Mouse (Mus musculus) MEL (cell line): ENCODE results near the gene Serp2. TPM values are rescaled to one million over a fixed set of nuclear protein-coding genes. Genes with fewer than 3 reads are reported as not detected.

ENCODE experiments used
- DNase-seq: peaks from one replicate; pipeline ENCODE4 v3.0.0; 2011; ENCODE audit warnings: low read depth, low spot score
- H3K27ac ChIP-seq: 2 replicates; pipeline ENCODE4 v1.5.1; 2012; ENCODE audit warnings: low read depth, mild to moderate bottlenecking, control low read depth, low read length, moderate library complexity; ENCODE audit not compliant: control insufficient read depth
- H3K27me3 ChIP-seq, 2 experiments: fragments of 150-350 bp in 1 of 2; sonication (generic) in 1 of 2; 2 replicates each; pipeline ENCODE4 v1.6.1; 2012; ENCODE audit warnings: low read length in 2 of 2, mild to moderate bottlenecking in 2 of 2, improper control_type of control experiment in 1 of 2, moderate library complexity in 1 of 2; ENCODE audit not compliant: insufficient read depth in 2 of 2, control insufficient read depth in 1 of 2
- H3K36me3 ChIP-seq, 2 experiments: 2 replicates each; pipeline ENCODE4 v1.6.1; 2012 to 2014; ENCODE audit warnings: low read length in 2 of 2, improper control_type of control experiment in 1 of 2, inconsistent platforms in 1 of 2, mild to moderate bottlenecking in 1 of 2; ENCODE audit not compliant: insufficient read depth in 2 of 2, control insufficient read depth in 1 of 2
- H3K4me1 ChIP-seq, 2 experiments: fragments of 150-350 bp in 1 of 2; sonication (generic) in 1 of 2; 2 replicates each; pipeline ENCODE4 v1.6.1; 2012; ENCODE audit warnings: low read length in 2 of 2, improper control_type of control experiment in 1 of 2, mild to moderate bottlenecking in 1 of 2; ENCODE audit not compliant: insufficient read depth in 2 of 2, control insufficient read depth in 1 of 2
- H3K4me3 ChIP-seq, 2 experiments: fragments of 150-350 bp in 1 of 2; sonication (generic) in 1 of 2; 2 replicates each; pipeline ENCODE4 v1.5.1; 2012; ENCODE audit warnings: low read depth in 2 of 2, low read length in 2 of 2, mild to moderate bottlenecking in 2 of 2, moderate library complexity in 2 of 2, control low read depth in 1 of 2, improper control_type of control experiment in 1 of 2; ENCODE audit not compliant: control insufficient read depth in 1 of 2, insufficient read depth in 1 of 2
- H3K79me2 ChIP-seq: 2 replicates; pipeline ENCODE4 v1.6.1; 2012; ENCODE audit warnings: mild to moderate bottlenecking, low read length, moderate library complexity; ENCODE audit not compliant: control insufficient read depth, poor library complexity, insufficient read depth
- H3K9ac ChIP-seq: 2 replicates; pipeline ENCODE4 v1.6.1; 2012; ENCODE audit warnings: low read depth, mild to moderate bottlenecking, control low read depth, low read length, moderate library complexity; ENCODE audit not compliant: control insufficient read depth, poor library complexity, severe bottlenecking
- H3K9me3 ChIP-seq: fragments of 150-350 bp; sonication (generic); replicated peaks from 2 replicates; pipeline ENCODE4 v1.6.1; 2012; ENCODE audit warnings: mild to moderate bottlenecking, low read length, improper control_type of control experiment, moderate library complexity; ENCODE audit not compliant: insufficient read depth
- ELF1 ChIP-seq: IDR thresholded peaks from 2 replicates; pipeline ENCODE4 v1.6.1; 2014; ENCODE audit warnings: low read depth, mild to moderate bottlenecking, inconsistent platforms, low read length, improper control_type of control experiment, moderate library complexity
- EP300 ChIP-seq, 2 experiments: IDR thresholded peaks; 2 replicates each; pipeline ENCODE4 v1.6.1; 2011; ENCODE audit warnings: improper control_type of control experiment in 2 of 2, low read length in 2 of 2, low read depth in 1 of 2, mild to moderate bottlenecking in 1 of 2
- ETS1 ChIP-seq: IDR thresholded peaks from 2 replicates; pipeline ENCODE4 v1.6.1; 2012; ENCODE audit warnings: low read depth, mild to moderate bottlenecking, inconsistent platforms, low read length, improper control_type of control experiment, moderate library complexity
- GATA1 ChIP-seq: IDR thresholded peaks from 2 replicates; pipeline ENCODE4 v1.6.1; 2011; ENCODE audit warnings: low read depth, low read length, improper control_type of control experiment
- JUND ChIP-seq: IDR thresholded peaks from 2 replicates; pipeline ENCODE4 v1.6.1; 2011; ENCODE audit warnings: low read depth, mild to moderate bottlenecking, improper control_type of control experiment, low read length
- KAT2A ChIP-seq: conservative IDR thresholded peaks from 2 replicates; pipeline ENCODE4 v1.6.1; 2012; ENCODE audit warnings: low read depth, low read length, improper control_type of control experiment, inconsistent platforms
- MYC ChIP-seq: IDR thresholded peaks from 2 replicates; pipeline ENCODE4 v1.6.1; 2011; ENCODE audit warnings: low read depth, mild to moderate bottlenecking, low read length, improper control_type of control experiment, moderate library complexity
- NELFE ChIP-seq: IDR thresholded peaks from 2 replicates; pipeline ENCODE4 v1.6.1; 2011; ENCODE audit warnings: low read depth, low read length, improper control_type of control experiment
- NRF1 ChIP-seq: IDR thresholded peaks from 2 replicates; pipeline ENCODE4 v1.6.1; 2014; ENCODE audit warnings: low read depth, mild to moderate bottlenecking, inconsistent platforms, low read length, improper control_type of control experiment, moderate library complexity; ENCODE audit not compliant: poor library complexity, insufficient read depth, severe bottlenecking
- POLR2AphosphoS5 ChIP-seq: IDR thresholded peaks from 2 replicates; pipeline ENCODE4 v1.6.1; 2012; ENCODE audit warnings: low read depth, borderline replicate concordance, mild to moderate bottlenecking, inconsistent platforms, low read length, moderate library complexity, mixed read lengths
- RAD21 ChIP-seq: IDR thresholded peaks from 2 replicates; pipeline ENCODE4 v1.6.1; 2011; ENCODE audit warnings: mild to moderate bottlenecking, low read depth, low read length, improper control_type of control experiment
- RCOR1 ChIP-seq: IDR thresholded peaks from 2 replicates; pipeline ENCODE4 v1.6.1; 2012; ENCODE audit warnings: low read depth, mild to moderate bottlenecking, inconsistent platforms, low read length, improper control_type of control experiment
- SMC3 ChIP-seq: IDR thresholded peaks from 2 replicates; pipeline ENCODE4 v1.6.1; 2011; ENCODE audit warnings: low read depth, low read length, improper control_type of control experiment
- TAL1 ChIP-seq: IDR thresholded peaks from 2 replicates; pipeline ENCODE4 v1.6.1; 2012; ENCODE audit warnings: mild to moderate bottlenecking, inconsistent platforms, low read length, moderate library complexity, mixed read lengths
- TBP ChIP-seq: IDR thresholded peaks from 2 replicates; pipeline ENCODE4 v1.8.0; 2011; ENCODE audit warnings: low read depth, low read length, improper control_type of control experiment
- ZC3H11A ChIP-seq: IDR thresholded peaks from 2 replicates; pipeline ENCODE4 v1.6.1; 2012; ENCODE audit warnings: low read depth, mild to moderate bottlenecking, inconsistent platforms, low read length, improper control_type of control experiment
- ZMIZ1 ChIP-seq: IDR thresholded peaks from 2 replicates; pipeline ENCODE4 v1.6.1; 2012; ENCODE audit warnings: low read depth, mild to moderate bottlenecking, inconsistent platforms, low read length, improper control_type of control experiment, moderate library complexity
- polyA plus RNA-seq, 2 experiments: library from polyadenylated mRNA; stranded (reverse) in 1 of 2; unstranded in 1 of 2; fragments of >175 nt in 1 of 2; fragments of >200 nt in 1 of 2; gene quantifications; 2 replicates each; pipeline versions ENCODE4 v1.2.1 to v1.2.4; 2012; ENCODE audit warnings: low replicate concordance in 2 of 2, low read depth in 1 of 2; ENCODE audit not compliant: insufficient read length in 2 of 2, insufficient read depth in 1 of 2, missing spikeins in 1 of 2
- total RNA-seq: library from RNA; depleted of rRNA; stranded (reverse); fragments of 300-350 nt; gene quantifications from 2 replicates; pipeline ENCODE4 v1.2.3, GENCODE M21; 2012

Serp2 gene
- total and polyA plus RNA-seq, 3 experiments: 0.42 to 0.56 TPM; not detected in 1

- peaks cover 5 to 25% of the 10 kb centered on the region in 2 experiments for H3K4me1 ChIP-seq
- no peak overlapping the region for H3K4me3 ChIP-seq
- no peaks in the 10 kb centered on the region for H3K27me3 ChIP-seq
- no peaks in the 10 kb centered on the region for H3K79me2 ChIP-seq
- no peak overlapping the region for H3K27ac ChIP-seq
- DNase-seq: no peak
- no peaks in the 10 kb centered on the region for H3K9me3 ChIP-seq
- TF ChIP-seq NELFE (no peak), JUND (no peak), POLR2AphosphoS5 (no peak)
- no peak overlapping the region for H3K9ac ChIP-seq
- H3K36me3 ChIP-seq: peaks cover 0 to 9% of the 10 kb centered on the region in 2 experiments; a peak in 2 of 4 replicates
These were observed 37.0 kb upstream of the Serp2 start for GRCm38 (mm10) chr14:76593630-76594193.

DNA sequence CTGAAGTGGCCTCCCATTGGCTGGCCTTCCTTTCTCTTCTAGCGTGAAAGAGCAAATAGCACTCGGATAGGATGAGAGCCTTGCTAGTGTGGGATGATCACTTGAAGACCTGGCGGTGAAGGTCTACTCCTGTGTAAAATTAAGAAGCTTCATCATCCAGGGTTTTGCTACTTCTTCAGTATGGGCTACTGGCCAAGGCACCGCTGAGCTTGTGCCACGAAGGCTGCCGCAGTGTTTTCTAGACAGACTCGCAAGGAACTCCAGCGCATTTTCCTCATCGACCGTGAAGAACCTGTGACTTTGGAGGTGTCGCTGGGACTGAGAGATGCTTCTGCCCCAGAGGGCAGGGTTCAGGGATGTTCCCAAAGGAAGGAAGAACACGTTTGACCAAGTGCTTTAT is 36.0 kb upstream of the Serp2 start:
- H3K4me3 ChIP-seq: no peak overlapping the region
- no peak overlapping the region for H3K9ac ChIP-seq
- TF ChIP-seq RCOR1: no peak
- no peak for TF ChIP-seq TBP
- TF ChIP-seq SMC3: no peak
- TF ChIP-seq ETS1: no peak
- TF ChIP-seq NRF1: no peak
- TF ChIP-seq JUND: no peak
- TF ChIP-seq RAD21: no peak
- TF ChIP-seq MYC: no peak
- no peak for TF ChIP-seq EP300 (IDR thresholded peaks at IDR 0.05; ENCODE audit: low read depth in 1 of 2, low read length in 2 of 2)
- TF ChIP-seq ZC3H11A: no peak
- no peak for TF ChIP-seq ELF1
- no peak for TF ChIP-seq ZMIZ1
- no peaks in the 10 kb centered on the region for H3K27me3 ChIP-seq
- no peaks in the 10 kb centered on the region for H3K79me2 ChIP-seq
- H3K36me3 ChIP-seq: peaks cover 0 to 9% of the 10 kb centered on the region in 2 experiments; a peak in 2 of 4 replicates
- DNase-seq: no peak
- peaks cover 5 to 17% of the 10 kb centered on the region in 2 experiments for H3K4me1 ChIP-seq
- no peak overlapping the region for H3K27ac ChIP-seq
- no peaks in the 10 kb centered on the region for H3K9me3 ChIP-seq

DNA sequence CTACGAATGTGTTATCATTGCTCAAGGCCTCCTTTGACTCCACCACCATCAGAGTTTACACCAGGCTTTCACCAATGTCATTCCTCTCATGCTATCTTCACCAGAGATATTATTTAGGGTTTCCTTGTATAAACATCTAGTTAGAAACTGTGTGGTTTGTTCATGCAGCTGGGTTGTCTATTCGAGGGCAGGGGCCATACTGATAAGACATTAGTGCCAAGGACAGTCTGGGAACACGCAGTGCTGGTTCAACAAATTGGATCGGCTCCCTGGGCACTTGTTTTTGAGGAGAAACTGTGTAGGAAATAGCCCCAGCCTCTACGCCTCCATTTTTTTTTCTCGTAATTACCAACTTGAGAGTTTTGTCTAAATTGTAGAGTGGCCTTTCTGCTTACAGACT is 35.4 kb upstream of the Serp2 start:
- TF ChIP-seq TAL1 (peak; percentile 29; the same call in 1 of the 2 replicates), RCOR1 (no peak), ETS1 (peak; percentile 29; the same call in 1 of the 2 replicates), GATA1 (0 out of 2 replicates have a peak, but pooled peaks have one; percentile 19), KAT2A (no peak)
- H3K79me2 ChIP-seq: no peaks in the 10 kb centered on the region
- peaks cover 0 to 9% of the 10 kb centered on the region in 2 experiments; a peak in 2 of 4 replicates for H3K36me3 ChIP-seq
- no peak overlapping the region for H3K9ac ChIP-seq
- DNase-seq: peak; percentile 15
- H3K27ac ChIP-seq: no peak overlapping the region
- H3K27me3 ChIP-seq: no peaks in the 10 kb centered on the region
- peaks cover 5 to 16% of the 10 kb centered on the region in 2 experiments for H3K4me1 ChIP-seq
- no peaks in the 10 kb centered on the region for H3K9me3 ChIP-seq
- no peak overlapping the region for H3K4me3 ChIP-seq
